Mouse (Mus musculus) right cerebral cortex, postnatal 25 days (tissue): ENCODE measurements at regions not wholly inside any gene's neighbourhood (a gene's known extent, or its start where the extent isn't known, plus 50 kb on each side); places are given as distances from the start of the nearest gene placed in this dataset.

ENCODE experiments used
- DNase-seq: peaks from one replicate; pipeline ENCODE4 v3.0.0; 2022

- no peak for DNase-seq
Measured at GRCm38 (mm10) chr3:148112204-148112603, 878.2 kb downstream of the Adgrl2 start.

GRCm38 (mm10) chr3:148107031-148107430, 883.3 kb downstream of the Adgrl2 start:
- DNase-seq, result no peak

GRCm38 (mm10) chr3:148093930-148094329, 896.4 kb downstream of the Adgrl2 start:
- no peak for DNase-seq

- DNase-seq, result no peak
Measured at GRCm38 (mm10) chr3:148075841-148076240, 914.5 kb downstream of the Adgrl2 start.

- DNase-seq, result no peak
Measured at GRCm38 (mm10) chr3:148066701-148067100, 923.7 kb downstream of the Adgrl2 start.

GRCm38 (mm10) chr3:148056074-148056473, 934.3 kb downstream of the Adgrl2 start:
- DNase-seq, result no peak

- no peak for DNase-seq
Measured at GRCm38 (mm10) chr3:148052516-148052915, 937.8 kb downstream of the Adgrl2 start.

GRCm38 (mm10) chr3:148048247-148048646, 942.1 kb downstream of the Adgrl2 start:
- no peak for DNase-seq

- DNase-seq, result no peak
Measured at GRCm38 (mm10) chr3:148032532-148032931, 957.8 kb downstream of the Adgrl2 start.

- no peak for DNase-seq
Measured at GRCm38 (mm10) chr3:148005831-148006230, 984.5 kb downstream of the Adgrl2 start.

- DNase-seq, result no peak
Measured at GRCm38 (mm10) chr3:148004006-148004405, 986.3 kb downstream of the Adgrl2 start.

- no peak for DNase-seq
Measured at GRCm38 (mm10) chr3:147999330-147999953, 990.9 kb downstream of the Adgrl2 start.

GRCm38 (mm10) chr3:147991738-147992137, 998.6 kb downstream of the Adgrl2 start:
- no peak for DNase-seq

GRCm38 (mm10) chr3:147990831-147991230, 999.5 kb downstream of the Adgrl2 start:
- no peak for DNase-seq

- DNase-seq, result no peak
Measured at GRCm38 (mm10) chr3:147982831-147983230, 1007.5 kb downstream of the Adgrl2 start.

GRCm38 (mm10) chr3:147981621-147982020, 1008.7 kb downstream of the Adgrl2 start:
- no peak for DNase-seq

- DNase-seq, result no peak
Measured at GRCm38 (mm10) chr3:147976579-147976978, 1013.8 kb downstream of the Adgrl2 start.

- DNase-seq, result no peak
Measured at GRCm38 (mm10) chr3:147976069-147976468, 1014.3 kb downstream of the Adgrl2 start.

- no peak for DNase-seq
Measured at GRCm38 (mm10) chr3:147975500-147975899, 1014.9 kb downstream of the Adgrl2 start.

- DNase-seq, result no peak
Measured at GRCm38 (mm10) chr3:147974515-147974914, 1015.8 kb downstream of the Adgrl2 start.

- DNase-seq, result no peak
Measured at GRCm38 (mm10) chr3:147968271-147968670, 1022.1 kb downstream of the Adgrl2 start.

GRCm38 (mm10) chr3:147967866-147968265, 1022.5 kb downstream of the Adgrl2 start:
- no peak for DNase-seq

- no peak for DNase-seq
Measured at GRCm38 (mm10) chr3:147967261-147967660, 1023.1 kb downstream of the Adgrl2 start.

- DNase-seq, result no peak
Measured at GRCm38 (mm10) chr3:147966827-147967226, 1023.5 kb downstream of the Adgrl2 start.

GRCm38 (mm10) chr3:147966379-147966778, 1024.0 kb downstream of the Adgrl2 start:
- DNase-seq, result no peak
